18 mouse cellular contexts compared by ENCODE assay signal in the genomic region with DNA sequence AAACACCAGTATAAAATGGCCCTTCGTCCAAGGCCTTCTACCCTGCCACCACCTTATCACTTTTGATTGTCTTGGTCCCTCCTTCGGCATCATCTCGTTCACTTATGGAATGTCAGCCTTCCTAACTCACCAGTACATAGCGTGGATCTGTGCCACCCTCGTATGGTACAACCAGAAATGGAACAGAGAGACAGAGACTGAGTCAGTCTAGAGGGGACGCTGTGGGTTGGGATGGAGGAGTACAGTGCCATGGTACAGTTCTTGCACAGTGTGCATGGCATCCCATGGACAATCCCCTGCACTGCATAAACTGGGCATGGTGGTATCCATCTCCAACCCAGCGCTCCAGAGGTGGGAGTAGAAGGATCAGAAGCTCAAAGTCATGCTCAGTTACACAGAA. TPM values are rescaled to one million over a fixed set of nuclear protein-coding genes. Genes with fewer than 3 reads are reported as not detected.
DNase-seq lines count a peak whose midpoint lies in the region; ATAC-seq lines count a peak whose summit lies in the region.
"Had no signal": no experiment of that assay in that cellular context is flagged by ENCODE, and none has a peak within 500 bp of the region (broad histone marks: within the 10 kb centered on the region; RNA-seq: fewer than 3 reads in every experiment).

No protein-coding gene starts in this region.

- H3K4me2 ChIP-seq in embryonic facial prominence, embryonic 13.5 days: no peak overlapping the region
- H3K4me2 ChIP-seq: embryonic facial prominence, embryonic 12.5 days; embryonic facial prominence, embryonic 15.5 days; forebrain, embryonic 12.5 days had no signal

- ATAC-seq in cerebellum, adult (ENCODE audit: insufficient number of reproducible peaks, low FRiP score, low TSS enrichment): no peak
- 0 out of 2 replicates have a peak, but pooled peaks have one; percentile 52 for ATAC-seq in embryonic facial prominence, embryonic 13.5 days (ENCODE audit: insufficient number of reproducible peaks, insufficient read depth, low FRiP score, low TSS enrichment, low read depth)
- ATAC-seq: forebrain, embryonic 14.5 days; forebrain, embryonic 16.5 days had no signal

- no peak overlapping the region for H3K9ac ChIP-seq in embryonic facial prominence, embryonic 13.5 days
- H3K9ac ChIP-seq: embryonic facial prominence, embryonic 12.5 days; embryonic facial prominence, embryonic 15.5 days; forebrain, embryonic 12.5 days had no signal

- no peak overlapping the region for H3K4me3 ChIP-seq in embryonic facial prominence, embryonic 10.5 days
- H3K4me3 ChIP-seq in embryonic facial prominence, embryonic 13.5 days: no peak overlapping the region
- H3K4me3 ChIP-seq: embryonic facial prominence, embryonic 12.5 days; embryonic facial prominence, embryonic 15.5 days; erythroblast, embryonic 14.5 days; forebrain, embryonic 10.5 days; forebrain, embryonic 12.5 days had no signal

- peak; percentile 66 for DNase-seq in cerebellum, adult 9-10 months
- DNase-seq in embryonic facial prominence, embryonic 10.5 days (ENCODE audit: low spot score): no peak
- no peak for DNase-seq in lung, postnatal 14 days
- DNase-seq: adrenal gland, adult 2 months; adrenal gland, postnatal 10 days; adrenal gland, postnatal 25 days had no signal

- 87% methylated on average over 7 of the region's 7 CpGs for WGBS in embryonic facial prominence, embryonic 10.5 days
- 82% methylated on average over 7 of the region's 7 CpGs for WGBS in embryonic facial prominence, embryonic 13.5 days

- no peaks in the 10 kb centered on the region for H3K9me3 ChIP-seq in embryonic facial prominence, embryonic 10.5 days
- no peaks in the 10 kb centered on the region for H3K9me3 ChIP-seq in embryonic facial prominence, embryonic 13.5 days
- H3K9me3 ChIP-seq: embryonic facial prominence, embryonic 12.5 days; embryonic facial prominence, embryonic 15.5 days; forebrain, embryonic 10.5 days; forebrain, embryonic 12.5 days had no signal

- H3K36me3 ChIP-seq in embryonic facial prominence, embryonic 10.5 days (replicated peaks): no peaks in the 10 kb centered on the region
- no peaks in the 10 kb centered on the region for H3K36me3 ChIP-seq in embryonic facial prominence, embryonic 13.5 days
- H3K36me3 ChIP-seq: embryonic facial prominence, embryonic 12.5 days; embryonic facial prominence, embryonic 15.5 days; forebrain, embryonic 10.5 days; forebrain, embryonic 12.5 days had no signal

- H3K27me3 ChIP-seq in embryonic facial prominence, embryonic 10.5 days (replicated peaks; ENCODE audit: low read depth, poor library complexity, severe bottlenecking): peaks cover 11% of the 10 kb centered on the region; the same call in 1 of the 2 replicates
- 0 out of 2 replicates have a peak, but pooled peaks cover 4% of the 10 kb centered on the region for H3K27me3 ChIP-seq in embryonic facial prominence, embryonic 13.5 days
- H3K27me3 ChIP-seq: embryonic facial prominence, embryonic 15.5 days; forebrain, embryonic 12.5 days had no signal

- peaks cover 34% of the 10 kb centered on the region for H3K4me1 ChIP-seq in embryonic facial prominence, embryonic 10.5 days
- 0 out of 2 replicates have a peak, but pooled peaks cover 5% of the 10 kb centered on the region for H3K4me1 ChIP-seq in embryonic facial prominence, embryonic 13.5 days
- H3K4me1 ChIP-seq: embryonic facial prominence, embryonic 12.5 days; embryonic facial prominence, embryonic 15.5 days had no signal

- peak overlapping the region; percentile 4; the same call in 1 of the 2 replicates for H3K27ac ChIP-seq in embryonic facial prominence, embryonic 10.5 days (replicated peaks)
- no peak overlapping the region for H3K27ac ChIP-seq in embryonic facial prominence, embryonic 13.5 days
- H3K27ac ChIP-seq: embryonic facial prominence, embryonic 12.5 days; embryonic facial prominence, embryonic 15.5 days; forebrain, embryonic 10.5 days; forebrain, embryonic 12.5 days had no signal

RNA-seq across cellular contexts. Expression of a gene that starts 4.1 kb away (rescaled TPM):
- polyA plus RNA-seq in embryonic facial prominence, embryonic 10.5 days (2016; fragmentation: Nextera tagmentation; extraction: Ambion mirVana): not detected in 2 replicates
- polyA plus RNA-seq in embryonic facial prominence, embryonic 13.5 days (2015; fragmentation: Nextera tagmentation; extraction: Ambion mirVana): not detected in 2 replicates
- polyA plus RNA-seq: adrenal gland, adult 2 months; brain, embryonic 14.5 days; C2C12; embryonic facial prominence, embryonic 12.5 days; embryonic facial prominence, embryonic 15.5 days; erythroblast, embryonic 14.5 days; forebrain, embryonic 10.5 days; forebrain, embryonic 12.5 days; forebrain, embryonic 14.5 days; forebrain, embryonic 16.5 days; frontal cortex, adult 2 months had no signal

RNA-seq across cellular contexts. Expression of a gene that starts 6.9 kb away (rescaled TPM):
- 3.6 and 4.0 TPM in 2 replicates for polyA plus RNA-seq in embryonic facial prominence, embryonic 10.5 days (2016; fragmentation: Nextera tagmentation; extraction: Ambion mirVana)
- 6.2 and 6.6 TPM in 2 replicates for polyA plus RNA-seq in embryonic facial prominence, embryonic 13.5 days (2015; fragmentation: Nextera tagmentation; extraction: Ambion mirVana)

RNA-seq across cellular contexts. Expression of a gene that starts 43.6 kb away (rescaled TPM):
- 79.0 and 80.9 TPM in 2 replicates for polyA plus RNA-seq in embryonic facial prominence, embryonic 10.5 days (2016; fragmentation: Nextera tagmentation; extraction: Ambion mirVana)
- polyA plus RNA-seq in embryonic facial prominence, embryonic 13.5 days (2015; fragmentation: Nextera tagmentation; extraction: Ambion mirVana): 63.6 and 65.7 TPM in 2 replicates

RNA-seq across cellular contexts. Expression of a gene that starts 43.9 kb away (rescaled TPM):
- polyA plus RNA-seq in embryonic facial prominence, embryonic 10.5 days (2016; fragmentation: Nextera tagmentation; extraction: Ambion mirVana): 99.7 and 103 TPM in 2 replicates
- polyA plus RNA-seq in embryonic facial prominence, embryonic 13.5 days (2015; fragmentation: Nextera tagmentation; extraction: Ambion mirVana): 101 and 106 TPM in 2 replicates
